Mouse (Mus musculus) ovary, adult 18-20 months (tissue): ENCODE results near the gene Wnt5b.

Experiments used
- DNase-seq: peaks from one replicate; pipeline ENCODE4 v3.0.0; 2022; ENCODE audit warnings: low spot score, mixed read lengths

The Wnt5b gene

GRCm38 (mm10) chr6:119386821-119387220 lies 157.3 kb downstream of the Wnt5b start:
- no peak for DNase-seq

- no peak for DNase-seq
Measured at GRCm38 (mm10) chr6:119386421-119386820, 157.7 kb downstream of the Wnt5b start.

- DNase-seq = no peak
Measured at GRCm38 (mm10) chr6:119385668-119386067, 158.5 kb downstream of the Wnt5b start.
